Mouse (Mus musculus) MEL (cell line): ENCODE measurements around the gene Dennd4b. TPM values are rescaled to one million over a fixed set of nuclear protein-coding genes. Genes with fewer than 3 reads are reported as not detected.

ENCODE experiments used
- DNase-seq: peaks from one replicate; pipeline ENCODE4 v3.0.0; 2011; ENCODE audit warnings: low read depth, low spot score
- H3K27ac ChIP-seq: 2 replicates; pipeline ENCODE4 v1.5.1; 2012; ENCODE audit warnings: low read depth, mild to moderate bottlenecking, control low read depth, low read length, moderate library complexity; ENCODE audit not compliant: control insufficient read depth
- H3K27me3 ChIP-seq, 2 experiments: fragments of 150-350 bp in 1 of 2; sonication (generic) in 1 of 2; 2 replicates each; pipeline ENCODE4 v1.6.1; 2012; ENCODE audit warnings: low read length in 2 of 2, mild to moderate bottlenecking in 2 of 2, improper control_type of control experiment in 1 of 2, moderate library complexity in 1 of 2; ENCODE audit not compliant: insufficient read depth in 2 of 2, control insufficient read depth in 1 of 2
- H3K36me3 ChIP-seq, 2 experiments: 2 replicates each; pipeline ENCODE4 v1.6.1; 2012 to 2014; ENCODE audit warnings: low read length in 2 of 2, improper control_type of control experiment in 1 of 2, inconsistent platforms in 1 of 2, mild to moderate bottlenecking in 1 of 2; ENCODE audit not compliant: insufficient read depth in 2 of 2, control insufficient read depth in 1 of 2
- H3K4me1 ChIP-seq, 2 experiments: fragments of 150-350 bp in 1 of 2; sonication (generic) in 1 of 2; 2 replicates each; pipeline ENCODE4 v1.6.1; 2012; ENCODE audit warnings: low read length in 2 of 2, improper control_type of control experiment in 1 of 2, mild to moderate bottlenecking in 1 of 2; ENCODE audit not compliant: insufficient read depth in 2 of 2, control insufficient read depth in 1 of 2
- H3K4me3 ChIP-seq, 2 experiments: fragments of 150-350 bp in 1 of 2; sonication (generic) in 1 of 2; 2 replicates each; pipeline ENCODE4 v1.5.1; 2012; ENCODE audit warnings: low read depth in 2 of 2, low read length in 2 of 2, mild to moderate bottlenecking in 2 of 2, moderate library complexity in 2 of 2, control low read depth in 1 of 2, improper control_type of control experiment in 1 of 2; ENCODE audit not compliant: control insufficient read depth in 1 of 2, insufficient read depth in 1 of 2
- H3K79me2 ChIP-seq: 2 replicates; pipeline ENCODE4 v1.6.1; 2012; ENCODE audit warnings: mild to moderate bottlenecking, low read length, moderate library complexity; ENCODE audit not compliant: control insufficient read depth, poor library complexity, insufficient read depth
- H3K9ac ChIP-seq: 2 replicates; pipeline ENCODE4 v1.6.1; 2012; ENCODE audit warnings: low read depth, mild to moderate bottlenecking, control low read depth, low read length, moderate library complexity; ENCODE audit not compliant: control insufficient read depth, poor library complexity, severe bottlenecking
- H3K9me3 ChIP-seq: fragments of 150-350 bp; sonication (generic); replicated peaks from 2 replicates; pipeline ENCODE4 v1.6.1; 2012; ENCODE audit warnings: mild to moderate bottlenecking, low read length, improper control_type of control experiment, moderate library complexity; ENCODE audit not compliant: insufficient read depth
- CTCF ChIP-seq, 3 experiments: IDR thresholded peaks in 2 of 3; conservative IDR thresholded peaks in 1 of 3; 2 replicates each; pipeline ENCODE4 v1.5.1; 2011 to 2012; ENCODE audit warnings: low read length in 3 of 3, low read depth in 2 of 3, mild to moderate bottlenecking in 2 of 3, improper control_type of control experiment in 1 of 3, inconsistent platforms in 1 of 3, mixed read lengths in 1 of 3, moderate library complexity in 1 of 3; ENCODE audit not compliant: control insufficient read depth in 1 of 3, insufficient read depth in 1 of 3, poor library complexity in 1 of 3, severe bottlenecking in 1 of 3
- ELF1 ChIP-seq: IDR thresholded peaks from 2 replicates; pipeline ENCODE4 v1.6.1; 2014; ENCODE audit warnings: low read depth, mild to moderate bottlenecking, inconsistent platforms, low read length, improper control_type of control experiment, moderate library complexity
- ETS1 ChIP-seq: IDR thresholded peaks from 2 replicates; pipeline ENCODE4 v1.6.1; 2012; ENCODE audit warnings: low read depth, mild to moderate bottlenecking, inconsistent platforms, low read length, improper control_type of control experiment, moderate library complexity
- GATA1 ChIP-seq: IDR thresholded peaks from 2 replicates; pipeline ENCODE4 v1.6.1; 2011; ENCODE audit warnings: low read depth, low read length, improper control_type of control experiment
- KAT2A ChIP-seq: conservative IDR thresholded peaks from 2 replicates; pipeline ENCODE4 v1.6.1; 2012; ENCODE audit warnings: low read depth, low read length, improper control_type of control experiment, inconsistent platforms
- MAZ ChIP-seq: IDR thresholded peaks from 2 replicates; pipeline ENCODE4 v1.6.1; 2012; ENCODE audit warnings: low read depth, mild to moderate bottlenecking, inconsistent platforms, low read length, improper control_type of control experiment
- MEF2A ChIP-seq: IDR thresholded peaks from 2 replicates; pipeline ENCODE4 v1.6.1; 2014; ENCODE audit warnings: low read depth, mild to moderate bottlenecking, inconsistent platforms, low read length, improper control_type of control experiment; ENCODE audit not compliant: poor library complexity, insufficient replicate concordance, severe bottlenecking; ENCODE audit errors: extremely low read depth
- POLR2A ChIP-seq, 2 experiments: IDR thresholded peaks; 2 replicates each; pipeline ENCODE4 v1.6.1; 2011 to 2012; ENCODE audit warnings: low read length in 2 of 2, mild to moderate bottlenecking in 2 of 2, control low read depth in 1 of 2, improper control_type of control experiment in 1 of 2, low read depth in 1 of 2, moderate library complexity in 1 of 2; ENCODE audit not compliant: control insufficient read depth in 1 of 2, insufficient read depth in 1 of 2, poor library complexity in 1 of 2
- TBP ChIP-seq: IDR thresholded peaks from 2 replicates; pipeline ENCODE4 v1.8.0; 2011; ENCODE audit warnings: low read depth, low read length, improper control_type of control experiment
- ZKSCAN1 ChIP-seq: IDR thresholded peaks from 2 replicates; pipeline ENCODE4 v1.6.1; 2012; ENCODE audit warnings: low read depth, mild to moderate bottlenecking, inconsistent platforms, low read length, improper control_type of control experiment, moderate library complexity
- ZMIZ1 ChIP-seq: IDR thresholded peaks from 2 replicates; pipeline ENCODE4 v1.6.1; 2012; ENCODE audit warnings: low read depth, mild to moderate bottlenecking, inconsistent platforms, low read length, improper control_type of control experiment, moderate library complexity
- polyA plus RNA-seq, 2 experiments: library from polyadenylated mRNA; stranded (reverse) in 1 of 2; unstranded in 1 of 2; fragments of >175 nt in 1 of 2; fragments of >200 nt in 1 of 2; gene quantifications; 2 replicates each; pipeline versions ENCODE4 v1.2.1 to v1.2.4; 2012; ENCODE audit warnings: low replicate concordance in 2 of 2, low read depth in 1 of 2; ENCODE audit not compliant: insufficient read length in 2 of 2, insufficient read depth in 1 of 2, missing spikeins in 1 of 2
- total RNA-seq: library from RNA; depleted of rRNA; stranded (reverse); fragments of 300-350 nt; gene quantifications from 2 replicates; pipeline ENCODE4 v1.2.3, GENCODE M21; 2012

The Dennd4b gene
- total and polyA plus RNA-seq, 3 experiments: 11.6 to 27.1 TPM; not detected in 1

- no peak for TF ChIP-seq CTCF (IDR thresholded peaks at IDR 0.05 in 2 of 3, conservative IDR thresholded peaks at IDR 0.05 in 1 of 3; ENCODE audit: control insufficient read depth in 1 of 3, insufficient read depth in 1 of 3, low read depth in 2 of 3, low read length in 3 of 3, poor library complexity in 1 of 3, severe bottlenecking in 1 of 3)
- DNase-seq: no peak
- H3K79me2 ChIP-seq: no peaks in the 10 kb centered on the region
- peaks cover 0 to 2% of the 10 kb centered on the region in 2 experiments; a peak in 1 of 4 replicates for H3K4me1 ChIP-seq
- no peaks in the 10 kb centered on the region for H3K9me3 ChIP-seq
- no peak overlapping the region for H3K27ac ChIP-seq
- H3K27me3 ChIP-seq: no peaks in the 10 kb centered on the region
- H3K4me3 ChIP-seq: no peak overlapping the region
- no peak overlapping the region for H3K9ac ChIP-seq
- H3K36me3 ChIP-seq: peaks cover under 1 to 19% of the 10 kb centered on the region in 2 experiments; a peak in 3 of 4 replicates
Observed at GRCm38 (mm10) chr3:90273855-90274254, 8.9 kb downstream of the Dennd4b start.

- no peak for TF ChIP-seq GATA1
- TF ChIP-seq, all 39 proteins: peak for 0
- no peak for DNase-seq
- H3K79me2 ChIP-seq: no peaks in the 10 kb centered on the region
- H3K36me3 ChIP-seq: peaks cover 0 to 19% of the 10 kb centered on the region in 2 experiments; a peak in 2 of 4 replicates
- H3K27me3 ChIP-seq: no peaks in the 10 kb centered on the region
- H3K9ac ChIP-seq: no peak overlapping the region
- H3K27ac ChIP-seq: no peak overlapping the region
- H3K4me3 ChIP-seq: no peak overlapping the region
- H3K4me1 ChIP-seq: no peaks in the 10 kb centered on the region
- no peaks in the 10 kb centered on the region for H3K9me3 ChIP-seq
Observed at GRCm38 (mm10) chr3:90275286-90275685, 10.3 kb downstream of the Dennd4b start.

- no peaks in the 10 kb centered on the region for H3K4me1 ChIP-seq
- H3K4me3 ChIP-seq: no peak overlapping the region
- no peak overlapping the region for H3K27ac ChIP-seq
- no peaks in the 10 kb centered on the region for H3K9me3 ChIP-seq
- H3K36me3 ChIP-seq: peaks cover 0 to 18% of the 10 kb centered on the region in 2 experiments; a peak in 2 of 4 replicates
- H3K27me3 ChIP-seq: no peaks in the 10 kb centered on the region
- no peak for DNase-seq
- no peak overlapping the region for H3K9ac ChIP-seq
- TF ChIP-seq TBP: no peak
- no peak for TF ChIP-seq GATA1
- TF ChIP-seq ZKSCAN1: no peak
- no peak for TF ChIP-seq KAT2A
- no peak for TF ChIP-seq POLR2A (IDR thresholded peaks at IDR 0.05; ENCODE audit: control insufficient read depth in 1 of 2, insufficient read depth in 1 of 2, low read depth in 1 of 2, low read length in 2 of 2, poor library complexity in 1 of 2)
- no peak for TF ChIP-seq ETS1
- no peak for TF ChIP-seq ZMIZ1
- no peak for TF ChIP-seq MAZ
- TF ChIP-seq ELF1: no peak
- TF ChIP-seq MEF2A: no peak
- TF ChIP-seq, all 39 proteins: peak for 0
- H3K79me2 ChIP-seq: no peaks in the 10 kb centered on the region
Observed at GRCm38 (mm10) chr3:90276858-90277257, 11.9 kb downstream of the Dennd4b start.
